Mouse (Mus musculus) induced T-regulatory cell, adult 2 months (primary cell): Measurements from ENCODE around the gene Olfr566.

Experiments used
- DNase-seq: peaks from one replicate; pipeline ENCODE4 v3.0.0-alpha.2; 2012; ENCODE audit warnings: low read depth

The Olfr566 gene

GRCm38 (mm10) chr7:102858665-102859064, at the start of gene Olfr566:
Gene Olfr566, minus strand, starts transcription at chr7:102858765.
- no peak for DNase-seq

GRCm38 (mm10) chr7:102890782-102891181, 32.2 kb upstream of the Olfr566 start, which contains the start of gene Olfr569:
Gene Olfr569, minus strand, starts transcription at chr7:102890882.
- no peak for DNase-seq

GRCm38 (mm10) chr7:102876822-102877221, 18.3 kb upstream of the Olfr566 start, which contains the start of gene Olfr568:
Gene Olfr568, plus strand, starts transcription at chr7:102877122.
- no peak for DNase-seq

GRCm38 (mm10) chr7:102855807-102856206, 2.8 kb downstream of the Olfr566 start:
- DNase-seq: no peak
